Mouse (Mus musculus): Measurements from ENCODE around the gene Otub2. TPM values are rescaled to one million over a fixed set of nuclear protein-coding genes. Genes with fewer than 3 reads are reported as not detected.
"Not testable (repeated sequence)": the region's sequence is repeated elsewhere in the genome, so short reads cannot be mapped to it uniquely, and the experiment has no call there.

Gene Otub2
- polyA plus RNA-seq, 1 experiment from 2014 or later = 14.1 TPM

DNA sequence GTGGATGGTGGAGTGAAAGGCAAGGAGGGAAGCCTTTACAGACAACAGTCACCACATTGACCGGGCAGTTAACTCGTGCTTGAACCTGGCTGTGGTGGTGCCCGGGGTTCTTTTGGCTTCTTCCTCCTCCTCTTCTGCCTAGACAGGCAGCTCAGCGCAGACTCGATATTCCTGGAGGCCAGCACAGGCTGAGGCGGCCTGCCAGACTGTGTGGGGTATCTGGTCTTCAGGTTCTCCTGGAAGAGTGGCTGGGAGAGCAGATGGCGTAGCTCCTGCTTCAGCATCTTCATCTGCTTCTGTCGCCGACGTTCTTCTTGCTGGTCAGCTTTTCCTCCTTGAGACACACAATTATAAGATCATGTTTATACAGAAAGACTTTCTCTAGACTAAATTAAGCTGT lies 19.7 kb downstream of the Otub2 start:
- Histone ChIP-seq H3K4me1 (no peaks in the 10 kb centered on the region), H3K9ac (no peak overlapping the region), H3K36me3 (peaks cover 80% of the 10 kb centered on the region), H3K4me3 (no peak overlapping the region), H3K27me3 (no peaks in the 10 kb centered on the region), H3K9me3 (no peaks in the 10 kb centered on the region), H3K4me2 (replicated peaks) (no peak overlapping the region), H3K27ac (no peak overlapping the region)
- ATAC-seq (ENCODE audit: insufficient number of reproducible peaks, insufficient read depth, low FRiP score, low TSS enrichment) = no peak
- WGBS = 94% methylated on average over 10 of the region's 10 CpGs

DNA sequence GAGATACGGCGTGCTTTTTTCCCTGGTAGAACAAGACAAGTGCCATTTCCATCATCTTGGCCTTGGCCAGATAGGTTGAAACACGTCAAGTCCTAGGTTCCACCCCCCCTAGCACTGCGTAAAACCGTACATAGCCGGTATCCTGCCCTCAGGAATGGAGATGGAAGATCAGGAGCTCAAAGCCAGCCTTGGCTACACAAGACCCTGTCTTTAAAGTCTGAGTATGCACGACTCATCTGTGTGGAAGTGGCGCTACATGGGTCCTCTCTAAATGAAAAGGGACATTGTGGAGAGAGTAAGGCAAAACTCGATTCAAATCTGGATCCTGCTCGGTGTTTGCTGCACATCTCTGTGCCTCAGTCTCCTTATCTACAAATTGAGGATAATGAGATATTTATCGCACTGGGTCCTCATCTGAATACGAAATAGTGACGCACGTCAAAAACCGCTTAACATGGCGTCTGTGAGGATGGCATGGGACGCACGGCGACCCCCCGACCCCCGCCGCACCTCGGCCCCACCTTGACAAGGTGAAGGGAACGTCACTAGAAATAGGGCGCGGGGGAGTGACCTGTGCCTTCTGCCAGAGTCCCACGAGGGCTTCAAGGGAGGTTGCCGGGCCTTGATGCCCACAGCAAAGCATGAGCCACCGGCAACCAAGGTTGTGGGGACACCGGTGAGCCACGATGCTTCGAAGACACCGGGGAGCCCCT lies 36.7 kb downstream of the Otub2 start:
- H3K27me3 ChIP-seq = no peaks in the 10 kb centered on the region
- H3K4me3 ChIP-seq = peak overlapping the region; percentile 82
- H3K4me2 ChIP-seq (replicated peaks) = peak overlapping the region; percentile 84
- H3K9me3 ChIP-seq = no peaks in the 10 kb centered on the region
- 9% methylated on average over 33 of the region's 33 CpGs for WGBS
- no peak for ATAC-seq (ENCODE audit: insufficient number of reproducible peaks, insufficient read depth, low FRiP score, low TSS enrichment)
- H3K9ac ChIP-seq = peak overlapping the region; percentile 75
- peaks cover 10% of the 10 kb centered on the region for H3K36me3 ChIP-seq
- no peak overlapping the region for H3K27ac ChIP-seq
- H3K4me1 ChIP-seq = peaks cover 29% of the 10 kb centered on the region

DNA sequence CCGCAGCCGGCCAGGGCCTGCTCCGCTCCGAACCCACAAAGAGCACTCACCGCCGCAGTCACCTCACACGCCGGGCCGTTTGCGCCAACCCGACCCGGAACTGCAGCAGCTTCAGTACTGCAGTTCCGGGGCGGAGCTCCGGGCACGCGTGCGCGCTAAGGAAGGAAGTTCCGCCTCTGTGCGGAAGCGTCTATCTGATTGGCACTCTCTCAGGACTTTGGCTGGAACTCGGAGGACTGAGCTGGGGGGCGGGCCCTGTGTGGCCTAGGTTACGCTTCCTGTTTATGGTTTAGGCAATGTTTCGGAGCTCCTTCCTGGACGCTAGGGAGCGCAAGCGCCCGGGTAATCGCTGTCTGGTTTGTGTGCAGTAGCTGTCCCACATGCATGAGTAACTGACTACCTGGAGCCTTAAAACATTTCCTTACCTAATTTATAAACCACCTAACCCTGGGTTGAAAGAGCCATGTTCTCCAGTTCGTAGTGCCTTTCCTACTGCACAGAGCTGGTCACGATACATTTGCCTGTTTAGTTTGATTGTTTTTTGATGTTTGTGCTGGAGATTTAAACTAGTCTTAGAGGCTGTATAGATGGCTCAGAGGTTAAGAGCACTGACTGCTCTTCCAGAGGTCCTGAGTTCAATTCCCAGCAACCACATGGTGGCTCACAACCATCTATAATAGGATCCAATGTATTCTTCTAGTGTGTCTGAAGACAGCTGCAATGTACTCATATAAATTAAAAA lies 37.4 kb downstream of the Otub2 start, which contains the start of gene Ddx24:
Gene Ddx24 (minus strand): TSS at position 102 of the 742 bp plus-strand sequence.
- peak; percentile 100 for ATAC-seq (ENCODE audit: insufficient number of reproducible peaks, insufficient read depth, low FRiP score, low TSS enrichment)
- no peaks in the 10 kb centered on the region for H3K9me3 ChIP-seq
- peak within 1 kb of the TSS; percentile 82 for H3K4me3 ChIP-seq
- H3K27ac ChIP-seq = no peak within 1 kb of the TSS
- H3K4me1 ChIP-seq = peaks cover 29% of the 10 kb centered on the region
- peak within 1 kb of the TSS; percentile 75 for H3K9ac ChIP-seq
- WGBS = 1% methylated on average over 33 of the region's 33 CpGs
- peaks cover 10% of the 10 kb centered on the region for H3K36me3 ChIP-seq
- H3K27me3 ChIP-seq = no peaks in the 10 kb centered on the region
- H3K4me2 ChIP-seq (replicated peaks) = peak within 1 kb of the TSS; percentile 84

DNA sequence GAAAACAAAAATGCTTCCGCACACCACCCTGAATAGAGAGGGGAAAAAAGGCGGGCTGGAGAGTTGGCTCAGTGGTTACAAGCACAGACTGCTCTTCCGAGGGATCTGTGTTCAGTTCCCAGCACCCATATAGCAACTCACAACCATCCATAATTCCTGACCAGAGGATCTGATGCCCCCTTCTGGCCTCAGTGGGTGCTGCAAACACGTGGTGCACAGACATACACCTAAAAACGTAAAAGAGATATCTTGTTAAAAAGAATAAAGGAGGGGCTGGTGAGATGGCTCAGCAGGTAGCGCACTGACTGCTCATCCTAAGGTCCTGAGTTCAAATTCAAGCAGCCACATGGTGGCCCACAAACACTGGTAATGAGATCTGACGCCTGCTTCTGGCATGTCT lies 38.2 kb downstream of the Otub2 start:
- H3K4me1 ChIP-seq = peaks cover 27% of the 10 kb centered on the region
- peaks cover 10% of the 10 kb centered on the region for H3K36me3 ChIP-seq
- 87% methylated on average over 7 of the region's 7 CpGs for WGBS
- ATAC-seq (ENCODE audit: insufficient number of reproducible peaks, insufficient read depth, low FRiP score, low TSS enrichment) = no peak
- no peaks in the 10 kb centered on the region for H3K9me3 ChIP-seq
- no peak overlapping the region for H3K27ac ChIP-seq
- no peak overlapping the region for H3K9ac ChIP-seq
- H3K4me3 ChIP-seq = no peak overlapping the region
- H3K4me2 ChIP-seq (replicated peaks) = no peak overlapping the region
- no peaks in the 10 kb centered on the region for H3K27me3 ChIP-seq

DNA sequence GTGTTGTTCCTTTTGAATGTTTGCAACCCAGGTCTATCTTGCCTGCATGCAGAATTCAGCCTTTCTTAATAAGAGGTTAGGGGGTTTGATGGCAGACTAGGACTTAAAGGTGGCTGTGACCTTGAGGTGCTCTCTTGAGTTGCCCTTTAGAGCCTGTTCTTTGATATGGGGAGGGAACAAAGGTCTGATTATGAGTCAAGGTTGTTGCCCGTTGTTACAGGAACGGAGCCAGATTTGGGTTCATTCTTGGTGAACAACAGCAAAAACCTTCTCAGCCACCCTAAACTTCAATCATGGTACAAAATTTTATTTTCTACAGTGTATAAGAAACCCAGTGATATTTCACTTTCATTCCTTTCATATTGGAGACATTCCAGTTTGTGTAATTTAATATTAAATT lies 44.9 kb downstream of the Otub2 start:
- H3K4me2 ChIP-seq (replicated peaks) = no peak overlapping the region
- no peak overlapping the region for H3K27ac ChIP-seq
- H3K4me3 ChIP-seq = no peak overlapping the region
- no peaks in the 10 kb centered on the region for H3K9me3 ChIP-seq
- WGBS = 91% methylated on average over 2 of the region's 2 CpGs
- no peaks in the 10 kb centered on the region for H3K36me3 ChIP-seq
- no peaks in the 10 kb centered on the region for H3K4me1 ChIP-seq
- no peak for ATAC-seq (ENCODE audit: insufficient number of reproducible peaks, insufficient read depth, low FRiP score, low TSS enrichment)
- no peaks in the 10 kb centered on the region for H3K27me3 ChIP-seq
- H3K9ac ChIP-seq = no peak overlapping the region

DNA sequence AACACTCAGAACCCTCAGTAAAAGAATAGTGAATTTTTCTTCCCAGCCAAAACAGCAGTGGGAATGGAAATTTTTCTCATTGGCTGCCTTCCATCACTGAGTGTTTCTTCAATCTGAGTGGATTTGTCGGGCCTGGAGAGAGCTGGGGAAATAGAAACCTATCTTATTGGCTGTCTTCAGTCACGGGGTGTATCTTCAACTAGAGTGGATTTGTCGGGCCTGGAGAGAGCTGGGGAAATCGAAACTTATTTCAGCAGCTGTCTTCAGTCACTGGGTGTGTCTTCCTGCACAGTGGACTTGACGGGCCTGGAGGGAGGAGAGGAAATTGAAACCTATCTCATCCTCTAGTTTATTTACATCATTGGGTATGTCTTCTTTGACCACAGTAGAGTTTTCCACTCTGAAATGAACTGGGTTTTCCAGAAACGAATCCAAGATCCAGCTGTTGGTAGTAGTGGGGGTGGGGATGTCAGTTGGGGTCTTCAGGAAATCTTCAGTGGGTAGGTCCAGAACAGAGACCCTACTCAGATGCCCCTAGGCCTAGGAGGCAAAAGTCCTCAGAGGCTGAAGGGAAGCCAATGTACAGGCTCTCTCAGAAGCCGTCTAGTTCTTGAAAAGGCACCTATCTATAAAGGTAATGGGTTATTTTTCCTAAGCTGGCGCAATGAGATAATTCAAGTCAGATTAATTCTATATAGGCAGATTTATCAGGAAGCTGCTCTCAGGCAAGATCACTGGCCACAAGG lies 45.7 kb downstream of the Otub2 start, which contains the start of gene Ifi27:
Gene Ifi27 (plus strand): TSS at position 226 of the 746 bp plus-strand sequence.
- 61% methylated on average over 8 of the region's 8 CpGs for WGBS
- H3K4me1 ChIP-seq = no peaks in the 10 kb centered on the region
- H3K4me2 ChIP-seq (replicated peaks) = no peak within 1 kb of the TSS; the same call in 1 of the 2 replicates
- no peak within 1 kb of the TSS for H3K4me3 ChIP-seq
- no peak for ATAC-seq (ENCODE audit: insufficient number of reproducible peaks, insufficient read depth, low FRiP score, low TSS enrichment)
- H3K36me3 ChIP-seq = no peaks in the 10 kb centered on the region
- no peak within 1 kb of the TSS for H3K9ac ChIP-seq
- no peaks in the 10 kb centered on the region for H3K27me3 ChIP-seq
- H3K9me3 ChIP-seq = no peaks in the 10 kb centered on the region
- no peak within 1 kb of the TSS for H3K27ac ChIP-seq

DNA sequence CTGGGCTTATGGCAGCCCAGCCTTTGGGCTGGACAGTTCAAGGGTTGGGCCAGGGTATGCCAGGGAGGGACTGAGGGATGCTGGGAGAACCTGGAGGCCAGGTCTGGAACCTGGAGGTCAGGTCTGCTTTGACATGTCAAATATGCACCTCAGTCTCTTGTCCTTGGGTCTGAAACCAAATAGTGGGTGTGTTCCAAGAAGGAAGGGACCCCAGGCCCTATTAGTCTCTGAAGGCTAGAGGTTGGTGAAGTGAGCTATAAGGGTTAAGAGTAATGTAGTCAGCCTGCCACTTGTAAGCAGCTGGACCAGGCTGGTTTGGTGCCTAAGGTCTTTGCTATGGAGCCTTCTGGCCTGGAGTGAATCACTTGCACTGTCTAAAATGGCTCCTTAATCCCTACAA lies 46.4 kb downstream of the Otub2 start:
- Histone ChIP-seq H3K27ac (no peak overlapping the region), H3K27me3 (no peaks in the 10 kb centered on the region), H3K36me3 (no peaks in the 10 kb centered on the region), H3K9ac (no peak overlapping the region), H3K4me2 (replicated peaks) (no peak overlapping the region), H3K9me3 (no peaks in the 10 kb centered on the region), H3K4me3 (no peak overlapping the region), H3K4me1 (no peaks in the 10 kb centered on the region)
- no peak for ATAC-seq (ENCODE audit: insufficient number of reproducible peaks, insufficient read depth, low FRiP score, low TSS enrichment)

DNA sequence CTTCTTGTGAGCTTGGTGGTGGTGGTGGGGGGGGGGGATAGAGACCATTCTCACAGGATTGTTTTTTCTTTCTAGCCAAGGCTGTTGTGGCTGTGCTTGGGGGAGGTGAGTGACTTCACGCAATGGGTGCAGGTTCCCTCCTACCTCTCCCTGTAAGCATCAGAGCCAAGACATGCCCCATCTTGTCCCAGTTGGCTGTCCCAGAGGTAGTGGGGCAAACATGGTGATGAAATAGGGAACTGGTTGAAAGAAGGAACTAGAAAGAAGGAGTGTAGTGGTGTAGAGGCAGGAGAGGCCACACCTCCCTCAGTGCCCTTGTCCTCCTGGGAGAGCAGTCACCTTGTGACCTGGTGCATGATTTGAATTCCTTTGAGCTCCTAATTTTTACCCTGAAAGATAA lies 49.1 kb downstream of the Otub2 start:
- Histone ChIP-seq H3K36me3 (no peaks in the 10 kb centered on the region), H3K27ac (no peak overlapping the region), H3K4me1 (no peaks in the 10 kb centered on the region), H3K27me3 (no peaks in the 10 kb centered on the region), H3K4me2 (replicated peaks) (no peak overlapping the region), H3K4me3 (no peak overlapping the region), H3K9me3 (no peaks in the 10 kb centered on the region), H3K9ac (no peak overlapping the region)
- WGBS = 75% methylated on average over 1 of the region's 1 CpGs
- ATAC-seq (ENCODE audit: insufficient number of reproducible peaks, insufficient read depth, low FRiP score, low TSS enrichment) = no peak

DNA sequence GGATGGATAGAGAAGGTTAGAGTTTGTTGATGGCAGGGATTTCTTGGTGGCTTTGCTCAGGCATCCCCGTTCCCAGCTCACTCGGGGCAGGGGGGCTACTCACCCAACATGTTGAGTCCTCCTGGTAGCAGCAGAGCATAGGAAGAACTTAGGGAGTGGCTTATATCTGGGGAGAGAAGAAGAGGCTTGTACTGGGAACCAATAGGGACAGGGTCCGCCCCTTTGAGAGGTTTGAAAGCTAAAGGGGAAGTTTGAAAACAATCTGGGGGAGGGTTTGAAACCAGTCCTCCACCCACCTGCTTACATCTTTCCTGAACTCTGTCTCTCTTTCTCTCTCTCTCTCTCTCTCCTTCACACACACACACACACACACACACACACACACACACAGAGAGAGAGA lies 55.0 kb downstream of the Otub2 start, which contains the start of gene Ifi27l2a:
Gene Ifi27l2a (minus strand): TSS at position 157 of the 400 bp plus-strand sequence.
- Histone ChIP-seq H3K9me3 (no peaks in the 10 kb centered on the region), H3K4me3 (no peak within 1 kb of the TSS), H3K27me3 (no peaks in the 10 kb centered on the region), H3K9ac (no peak within 1 kb of the TSS), H3K4me2 (replicated peaks) (no peak within 1 kb of the TSS), H3K27ac (no peak within 1 kb of the TSS), H3K4me1 (no peaks in the 10 kb centered on the region), H3K36me3 (no peaks in the 10 kb centered on the region)
- no peak for ATAC-seq (ENCODE audit: insufficient number of reproducible peaks, insufficient read depth, low FRiP score, low TSS enrichment)
- 61% methylated on average over 3 of the region's 3 CpGs for whole genome bisulfite sequencing

DNA sequence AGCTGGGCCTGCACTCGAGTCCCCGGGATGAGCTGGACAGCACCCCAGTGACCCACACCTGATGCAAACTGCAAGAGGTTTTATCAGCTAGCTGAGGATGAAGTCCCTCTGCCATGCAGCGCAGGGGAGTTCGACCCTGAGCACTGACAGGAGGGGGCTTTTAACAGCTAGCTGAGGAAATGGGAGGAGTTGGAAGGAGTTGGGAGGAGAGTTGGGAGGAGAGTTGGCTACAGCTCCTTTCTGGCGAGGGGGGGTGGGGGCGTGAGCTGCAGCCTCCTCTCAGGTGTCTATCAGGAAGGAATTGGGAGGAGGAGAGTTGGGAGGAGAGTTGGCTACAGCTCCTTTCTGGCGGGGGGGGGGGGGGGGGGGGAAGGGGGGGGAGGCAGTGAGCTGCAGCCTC lies 55.8 kb downstream of the Otub2 start:
- not testable (repeated sequence) for H3K36me3 ChIP-seq; H3K4me1 ChIP-seq; H3K9ac ChIP-seq; H3K9me3 ChIP-seq; H3K27me3 ChIP-seq; ATAC-seq (ENCODE audit: insufficient number of reproducible peaks, insufficient read depth, low FRiP score, low TSS enrichment); H3K4me3 ChIP-seq; H3K27ac ChIP-seq; H3K4me2 ChIP-seq (replicated peaks)
- WGBS = 51% methylated on average over 6 of the region's 7 CpGs

DNA sequence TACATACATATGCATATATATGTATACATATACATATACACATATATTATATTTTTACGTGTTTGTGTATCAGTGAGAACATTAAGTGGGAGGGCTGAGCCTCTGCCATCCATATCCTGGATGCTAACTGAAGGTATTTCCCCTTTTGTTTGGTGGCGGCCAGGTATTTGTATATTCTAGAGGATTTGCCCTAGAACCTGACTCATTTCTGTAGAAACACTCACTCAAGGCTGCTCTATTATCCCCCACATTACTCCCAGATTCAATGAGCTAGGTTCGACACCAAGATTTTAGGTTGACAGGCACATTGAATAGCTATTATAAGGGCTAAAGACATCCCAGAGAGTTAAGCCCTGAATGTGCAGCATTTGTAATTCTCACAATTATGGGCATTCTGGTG lies 56.6 kb downstream of the Otub2 start:
- Histone ChIP-seq H3K4me2 (replicated peaks) (no peak overlapping the region), H3K4me1 (no peaks in the 10 kb centered on the region), H3K9ac (no peak overlapping the region), H3K36me3 (no peaks in the 10 kb centered on the region), H3K27ac (no peak overlapping the region), H3K4me3 (no peak overlapping the region), H3K27me3 (no peaks in the 10 kb centered on the region), H3K9me3 (no peaks in the 10 kb centered on the region)
- ATAC-seq (ENCODE audit: insufficient number of reproducible peaks, insufficient read depth, low FRiP score, low TSS enrichment) = no peak
- WGBS = 78% methylated on average over 3 of the region's 3 CpGs

DNA sequence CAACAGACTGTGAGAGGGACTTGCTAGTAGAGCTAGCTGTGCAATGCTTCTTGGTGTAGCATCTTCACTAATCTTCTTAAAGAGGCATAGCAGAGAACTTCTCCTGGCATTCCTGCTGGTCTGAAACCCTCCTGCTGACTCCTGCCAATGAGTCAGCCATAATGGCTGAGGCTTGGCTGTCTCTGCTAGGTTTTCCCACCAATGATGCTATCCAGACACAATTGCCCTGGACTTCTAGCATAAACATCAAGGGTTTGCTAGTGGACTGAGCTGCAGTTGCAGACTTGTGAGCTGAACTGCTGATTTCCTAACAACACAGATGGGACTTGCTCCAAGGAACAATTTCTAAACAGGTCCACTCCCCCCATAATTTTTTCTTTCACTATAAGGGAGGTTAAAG lies 64.9 kb downstream of the Otub2 start:
- ATAC-seq (ENCODE audit: insufficient number of reproducible peaks, insufficient read depth, low FRiP score, low TSS enrichment) = no peak
- Histone ChIP-seq H3K27ac (no peak overlapping the region), H3K4me1 (no peaks in the 10 kb centered on the region), H3K9me3 (no peaks in the 10 kb centered on the region), H3K4me2 (replicated peaks) (no peak overlapping the region), H3K4me3 (no peak overlapping the region), H3K36me3 (no peaks in the 10 kb centered on the region), H3K27me3 (no peaks in the 10 kb centered on the region), H3K9ac (no peak overlapping the region)

Data from embryonic facial prominence, embryonic 12.5 days (tissue).